Mouse (Mus musculus) heart, postnatal 0 days (tissue): Measurements from ENCODE around the gene Jazf1. TPM values are rescaled to one million over a fixed set of nuclear protein-coding genes. Genes with fewer than 3 reads are reported as not detected.

Experiments used
- ATAC-seq: fragments of 200-750 bp; cut with Nextera tagmentation; 2 replicates; pipeline ENCODE4 v1.8.0; 2017; ENCODE audit warnings: low read depth, moderate number of reproducible peaks, moderate library complexity; ENCODE audit not compliant: insufficient read depth
- DNase-seq: peaks from one replicate; pipeline ENCODE4 v3.0.0-alpha.2; 2016; ENCODE audit warnings: low spot score
- H3K27ac ChIP-seq: fragments of 300-500 bp; sonication (generic); 2 replicates; pipeline ENCODE4 v1.5.1; 2014; ENCODE audit warnings: low read depth, mild to moderate bottlenecking
- H3K27me3 ChIP-seq: fragments of 300-500 bp; sonication (generic); 2 replicates; pipeline ENCODE4 v1.6.1; 2014; ENCODE audit warnings: low read length, mixed read lengths; ENCODE audit not compliant: control insufficient read depth, insufficient read depth
- H3K36me3 ChIP-seq: fragments of 300-500 bp; sonication (generic); replicated peaks from 2 replicates; pipeline ENCODE4 v1.6.1; 2014; ENCODE audit warnings: low read length, mixed read lengths; ENCODE audit not compliant: control insufficient read depth, insufficient read depth
- H3K4me1 ChIP-seq: fragments of 300-500 bp; sonication (generic); 2 replicates; pipeline ENCODE4 v1.6.1; 2014; ENCODE audit warnings: antibody characterized with exemption; ENCODE audit not compliant: control insufficient read depth, insufficient read depth
- H3K4me2 ChIP-seq: fragments of 300-500 bp; sonication (generic); 2 replicates; pipeline ENCODE4 v1.6.1; 2014; ENCODE audit warnings: low read depth, mild to moderate bottlenecking, low read length, moderate library complexity
- H3K4me3 ChIP-seq: fragments of 300-500 bp; sonication (generic); 2 replicates; pipeline ENCODE4 v1.5.1; 2014; ENCODE audit warnings: low read depth, low read length
- H3K9ac ChIP-seq: fragments of 300-500 bp; sonication (generic); replicated peaks from 2 replicates; pipeline ENCODE4 v1.6.1; 2014; ENCODE audit warnings: low read depth, low read length, mixed read lengths
- H3K9me3 ChIP-seq: fragments of 300-500 bp; sonication (generic); replicated peaks from 2 replicates; pipeline ENCODE4 v1.6.1; 2016; ENCODE audit warnings: low read length; ENCODE audit not compliant: control insufficient read depth
- CTCF ChIP-seq: IDR thresholded peaks from 2 replicates; pipeline ENCODE4 v1.5.1; 2016; ENCODE audit warnings: antibody characterized with exemption, control low read depth, low read depth
- EP300 ChIP-seq: IDR thresholded peaks from 2 replicates; pipeline ENCODE4 v1.6.1; 2016; ENCODE audit warnings: antibody characterized with exemption, low read depth
- WGBS: fragments of 180-500 bp; shearing (Covaris S2); extraction: QIAGEN DNeasy Blood & Tissue Kit; methylation state at CpG from one replicate; pipeline ENCODE4 v1.1.7; 2014; 5-methylcytosine and 5-hydroxymethylcytosine counted together
- polyA plus RNA-seq: library from polyadenylated mRNA; unstranded; fragments of >200 nt; fragmentation: Nextera tagmentation; extraction: Ambion mirVana; gene quantifications from 2 replicates; pipeline ENCODE4 v1.2.1, GENCODE M21; 2015
- total RNA-seq: library from RNA; depleted of rRNA; stranded (reverse); fragments of >200 nt; gene quantifications from 2 replicates; pipeline ENCODE4 v1.2.3, GENCODE M21; 2014; ENCODE audit warnings: low replicate concordance

Jazf1 gene
- total and polyA plus RNA-seq, 2 experiments from 2014 or later, result 6.0 to 9.5 TPM

DNA sequence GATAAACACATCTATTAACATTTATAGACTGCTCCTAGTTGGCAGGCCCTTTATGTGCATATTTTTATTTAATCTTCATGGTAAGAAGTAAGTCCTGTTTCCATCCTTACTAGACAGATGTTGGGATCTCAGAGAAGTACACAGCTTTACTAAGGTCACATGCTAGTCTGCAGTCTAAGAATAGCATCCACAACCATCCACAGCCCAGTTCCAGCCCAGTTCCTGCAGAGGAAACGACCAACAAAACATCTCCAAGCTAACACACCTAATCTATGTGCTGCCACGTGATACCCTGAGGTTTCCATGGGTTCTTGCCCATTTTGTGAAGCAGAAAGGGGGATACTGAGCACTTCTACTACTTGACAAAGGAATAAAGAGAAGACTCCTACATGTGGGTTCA lies 13.5 kb downstream of the Jazf1 start:
- Histone ChIP-seq H3K4me3 (no peak overlapping the region), H3K27me3 (no peaks in the 10 kb centered on the region), H3K9ac (no peak overlapping the region), H3K9me3 (no peaks in the 10 kb centered on the region), H3K27ac (0 out of 2 replicates have a peak overlapping the region, but pooled peaks have one; percentile 20), H3K4me2 (no peak overlapping the region), H3K36me3 (no peaks in the 10 kb centered on the region), H3K4me1 (peaks cover 13% of the 10 kb centered on the region)
- WGBS, result 7% methylated on average over 2 of the region's 2 CpGs
- TF ChIP-seq CTCF, result no peak
- no peak for TF ChIP-seq EP300
- DNase-seq (peak; percentile 24), ATAC-seq (peak; percentile 66; the same call in 1 of the 2 replicates)

DNA sequence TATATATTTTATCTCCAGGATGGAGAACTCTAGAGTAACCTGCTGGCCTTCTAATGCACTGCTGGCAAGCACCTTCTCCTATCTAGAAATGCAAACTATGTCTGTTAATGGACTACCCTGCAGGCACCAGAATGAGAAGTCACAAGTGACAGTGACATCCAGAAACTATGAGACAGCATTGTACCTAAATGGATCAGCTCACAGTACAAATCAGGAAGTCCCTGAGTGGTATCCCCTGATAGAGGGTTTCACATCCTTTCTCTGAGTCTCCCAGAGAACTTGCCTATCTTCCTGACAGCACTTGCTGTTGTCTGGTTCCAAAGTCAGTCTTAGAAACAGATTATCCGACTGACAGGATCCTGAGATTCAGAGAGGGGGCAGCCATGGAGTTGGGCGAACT lies 22.9 kb downstream of the Jazf1 start:
- DNase-seq (no peak), ATAC-seq (no peak)
- no peak for TF ChIP-seq CTCF
- no peak for TF ChIP-seq EP300
- Histone ChIP-seq H3K27me3 (no peaks in the 10 kb centered on the region), H3K9me3 (no peaks in the 10 kb centered on the region), H3K9ac (no peak overlapping the region), H3K4me3 (no peak overlapping the region), H3K4me2 (no peak overlapping the region), H3K4me1 (no peaks in the 10 kb centered on the region), H3K36me3 (no peaks in the 10 kb centered on the region), H3K27ac (no peak overlapping the region)
- 59% methylated on average over 2 of the region's 2 CpGs for WGBS

DNA sequence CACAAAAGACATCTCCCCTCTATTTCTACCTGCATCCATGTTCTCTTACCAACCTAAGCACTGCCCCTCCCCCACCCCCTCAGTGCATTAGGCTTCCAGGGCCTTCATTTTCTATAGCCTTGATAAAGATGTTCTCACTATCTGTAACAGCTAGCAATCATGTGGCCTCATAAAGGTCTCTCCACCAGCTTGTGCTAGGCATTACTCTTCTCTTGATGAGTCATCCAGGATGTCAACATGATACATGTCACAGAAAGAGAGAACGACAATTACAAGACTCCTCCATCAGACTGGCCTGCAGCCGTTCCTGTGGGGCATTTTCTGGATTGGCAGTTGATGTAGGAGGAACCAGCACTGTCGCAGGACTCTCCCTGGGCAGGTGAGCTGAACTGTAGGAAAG lies 30.3 kb downstream of the Jazf1 start:
- Histone ChIP-seq H3K27me3 (no peaks in the 10 kb centered on the region), H3K27ac (no peak overlapping the region), H3K4me2 (no peak overlapping the region), H3K9ac (no peak overlapping the region), H3K4me1 (peaks cover 7% of the 10 kb centered on the region), H3K9me3 (no peaks in the 10 kb centered on the region), H3K36me3 (no peaks in the 10 kb centered on the region), H3K4me3 (no peak overlapping the region)
- no peak for TF ChIP-seq EP300
- no peak for TF ChIP-seq CTCF
- DNase-seq (no peak), ATAC-seq (no peak)
- WGBS, result 38% methylated on average over 3 of the region's 3 CpGs

DNA sequence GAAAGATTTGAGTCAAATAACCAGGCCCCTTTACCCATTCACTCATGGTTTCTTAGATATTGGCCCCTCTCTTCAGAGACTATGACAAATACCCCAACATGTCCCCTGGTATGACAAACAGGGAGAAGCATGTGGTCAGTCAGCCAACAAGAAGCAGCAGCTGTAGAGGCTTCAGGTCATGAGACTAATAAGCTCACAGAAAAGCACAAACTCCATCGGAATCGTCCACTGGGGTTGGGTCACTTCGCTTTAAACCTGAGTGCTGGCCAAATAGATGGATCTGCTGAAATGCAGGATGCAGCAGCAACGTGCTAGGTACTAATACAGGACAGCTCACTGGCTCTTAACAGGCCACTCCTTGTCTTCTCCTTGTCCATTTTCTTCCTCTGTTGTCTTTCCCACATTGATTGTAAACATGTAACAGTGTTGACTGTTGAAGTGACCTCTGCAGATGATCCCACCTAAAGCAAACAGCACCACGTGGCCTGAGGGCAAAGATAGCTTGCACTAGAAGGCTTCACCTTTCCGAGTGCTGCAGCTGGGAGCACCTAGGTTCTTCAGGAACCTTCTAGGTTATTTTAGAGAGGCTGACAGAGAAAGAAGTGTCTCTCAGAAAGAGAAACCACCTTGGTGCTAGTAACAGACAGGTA lies 33.9 kb downstream of the Jazf1 start:
- ATAC-seq (no peak), DNase-seq (no peak)
- Histone ChIP-seq H3K9me3 (no peaks in the 10 kb centered on the region), H3K4me3 (no peak overlapping the region), H3K27me3 (no peaks in the 10 kb centered on the region), H3K9ac (no peak overlapping the region), H3K36me3 (no peaks in the 10 kb centered on the region), H3K4me1 (peaks cover 14% of the 10 kb centered on the region), H3K27ac (no peak overlapping the region), H3K4me2 (no peak overlapping the region)
- no peak for TF ChIP-seq EP300
- no peak for TF ChIP-seq CTCF
- WGBS, result 83% methylated on average over 6 of the region's 6 CpGs

DNA sequence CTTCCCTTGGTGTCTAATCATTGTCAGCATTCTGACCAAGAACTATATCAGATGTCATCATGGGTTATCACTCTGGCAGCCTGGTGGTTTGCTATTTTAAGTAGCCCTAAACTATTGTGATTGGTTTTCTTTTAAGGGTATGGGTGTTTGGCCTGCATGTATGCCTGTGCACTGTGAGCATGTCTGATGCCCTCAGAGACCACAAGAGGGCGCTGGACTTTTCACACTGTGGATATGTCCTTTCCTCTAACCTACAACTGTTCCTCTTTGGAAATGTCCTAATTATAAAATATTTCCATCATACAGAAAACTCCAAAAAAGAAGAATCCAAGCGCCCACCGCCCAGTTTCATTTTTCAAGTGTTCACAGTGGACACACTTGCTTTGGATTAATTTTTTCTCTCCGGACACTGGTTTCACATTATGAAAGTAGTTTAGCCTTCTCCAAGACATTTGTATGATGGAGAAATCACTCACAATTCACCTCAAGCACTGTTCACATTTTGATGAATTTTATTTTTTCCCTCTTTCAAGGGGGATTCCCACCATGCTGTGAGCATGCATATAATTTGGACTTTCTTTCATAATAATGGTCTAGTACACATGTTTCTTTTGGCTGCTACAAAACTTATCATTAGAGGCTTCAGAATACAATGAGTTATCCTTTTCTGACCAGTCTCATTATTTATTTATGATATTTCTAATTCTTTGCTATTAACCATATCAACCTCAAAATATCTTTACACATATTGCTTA lies 35.5 kb downstream of the Jazf1 start:
- H3K4me2 ChIP-seq, result no peak overlapping the region
- no peak overlapping the region for H3K4me3 ChIP-seq
- no peak overlapping the region for H3K27ac ChIP-seq
- no peak overlapping the region for H3K9ac ChIP-seq
- 70% methylated on average over 4 of the region's 4 CpGs for WGBS
- H3K9me3 ChIP-seq, result no peaks in the 10 kb centered on the region
- no peaks in the 10 kb centered on the region for H3K27me3 ChIP-seq
- DNase-seq (no peak), ATAC-seq (peak; percentile 51; the same call in 1 of the 2 replicates)
- peaks cover 14% of the 10 kb centered on the region for H3K4me1 ChIP-seq
- H3K36me3 ChIP-seq, result no peaks in the 10 kb centered on the region
- peak; percentile 61 for TF ChIP-seq CTCF
- TF ChIP-seq EP300, result no peak
